Mouse (Mus musculus): Measurements from ENCODE around the gene Zfand3. TPM values are rescaled to one million over a fixed set of nuclear protein-coding genes. Genes with fewer than 3 reads are reported as not detected.

Gene Zfand3
- total and polyA plus RNA-seq, 3 experiments: 23.2 to 44.0 (median 23.5) TPM

- in situ Hi-C loops (cut with MboI; ENCODE audit: low pct_ligation_motif_present, low pct_unique_long_range_greater_than_20kb, low sequenced_read_pairs): no loop called here
- Histone ChIP-seq H3K4me3 (replicated peaks in 1 of 3; ENCODE audit: low read depth in 2 of 3, low read length in 2 of 3, poor library complexity in 1 of 3) (no peak overlapping the region), H3K4me2 (ENCODE audit: insufficient read depth, low read depth, poor library complexity, severe bottlenecking) (no peak overlapping the region), H3K4me1 (ENCODE audit: control insufficient read depth in 1 of 2, insufficient read depth in 2 of 2) (peaks cover 0 to 37% of the 10 kb centered on the region in 2 experiments; a peak in 2 of 4 replicates), H3K79me2 (replicated peaks; ENCODE audit: control insufficient read depth, extremely low read depth, insufficient read depth, poor library complexity, severe bottlenecking) (no peaks in the 10 kb centered on the region), H3K27me3 (replicated peaks) (no peaks in the 10 kb centered on the region), H3K9ac (ENCODE audit: insufficient read depth, low read depth) (no peak overlapping the region), H3K36me3 (replicated peaks in 1 of 2; ENCODE audit: control insufficient read depth in 1 of 2, insufficient read depth in 1 of 2, low read length in 1 of 2) (peaks cover 2 to 22% of the 10 kb centered on the region in 2 experiments), H3K27ac (ENCODE audit: insufficient read depth, low read depth) (no peak overlapping the region), H3K9me3 (replicated peaks; ENCODE audit: low read length) (no peaks in the 10 kb centered on the region)
- DNase-seq (ENCODE audit: extremely low read depth): no peak
- TF ChIP-seq CHD2 (IDR thresholded peaks at IDR 0.05; ENCODE audit: low read length) (no peak), MXI1 (IDR thresholded peaks at IDR 0.05; ENCODE audit: low read depth, low read length) (no peak), JUND (conservative IDR thresholded peaks at IDR 0.05; ENCODE audit: low read depth, low read length) (no peak)
- dilution Hi-C loops (cut with MboI; ENCODE audit: extremely low pct_ligation_motif_present, extremely low pct_unique_long_range_greater_than_20kb, low sequenced_read_pairs): no loop called here
These were observed 173.9 kb downstream of the Zfand3 start for GRCm38 (mm10) chr17:30178402-30178801.

GRCm38 (mm10) chr17:30180197-30180596 lies 175.7 kb downstream of the Zfand3 start:
- no peak overlapping the region for H3K4me2 ChIP-seq (ENCODE audit: insufficient read depth, low read depth, poor library complexity, severe bottlenecking)
- no peaks in the 10 kb centered on the region for H3K9me3 ChIP-seq (replicated peaks; ENCODE audit: low read length)
- no peak overlapping the region for H3K9ac ChIP-seq (ENCODE audit: insufficient read depth, low read depth)
- dilution Hi-C loops (cut with MboI; ENCODE audit: extremely low pct_ligation_motif_present, extremely low pct_unique_long_range_greater_than_20kb, low sequenced_read_pairs) (no loop called here), in situ Hi-C loops (cut with MboI; ENCODE audit: low pct_ligation_motif_present, low pct_unique_long_range_greater_than_20kb, low sequenced_read_pairs) (no loop called here)
- no peak overlapping the region for H3K27ac ChIP-seq (ENCODE audit: insufficient read depth, low read depth)
- H3K27me3 ChIP-seq (replicated peaks): no peaks in the 10 kb centered on the region
- no peak for DNase-seq (ENCODE audit: extremely low read depth)
- H3K4me3 ChIP-seq (replicated peaks in 1 of 3; ENCODE audit: low read depth in 2 of 3, low read length in 2 of 3, poor library complexity in 1 of 3): no peak overlapping the region
- no peak for TF ChIP-seq ZNF384 (IDR thresholded peaks at IDR 0.05; ENCODE audit: low read depth, low read length)
- TF ChIP-seq ELF1 (IDR thresholded peaks at IDR 0.05; ENCODE audit: low read depth, low read length): no peak
- no peak for TF ChIP-seq POLR2AphosphoS2 (IDR thresholded peaks at IDR 0.05; ENCODE audit: low read depth, low read length)
- no peak for TF ChIP-seq MAX (IDR thresholded peaks at IDR 0.05; ENCODE audit: low read length)
- no peak for TF ChIP-seq JUN (IDR thresholded peaks at IDR 0.05; ENCODE audit: insufficient read depth, low read depth, low read length)
- TF ChIP-seq RCOR1 (conservative IDR thresholded peaks at IDR 0.05; ENCODE audit: low read depth, low read length): no peak
- no peak for TF ChIP-seq KAT2A (IDR thresholded peaks at IDR 0.05; ENCODE audit: insufficient replicate concordance, low read length)
- TF ChIP-seq CHD1 (IDR thresholded peaks at IDR 0.05; ENCODE audit: low read depth, low read length): no peak
- no peak for TF ChIP-seq POLR2A (IDR thresholded peaks at IDR 0.05; ENCODE audit: low read depth, low read length)
- no peak for TF ChIP-seq EP300 (IDR thresholded peaks at IDR 0.05; ENCODE audit: low read length)
- TF ChIP-seq ZKSCAN1 (IDR thresholded peaks at IDR 0.05; ENCODE audit: borderline replicate concordance, low read depth, low read length): no peak
- TF ChIP-seq MYC (IDR thresholded peaks at IDR 0.05; ENCODE audit: low read depth, low read length): no peak
- H3K79me2 ChIP-seq (replicated peaks; ENCODE audit: control insufficient read depth, extremely low read depth, insufficient read depth, poor library complexity, severe bottlenecking): no peaks in the 10 kb centered on the region
- H3K4me1 ChIP-seq (ENCODE audit: control insufficient read depth in 1 of 2, insufficient read depth in 2 of 2): peaks cover 3 to 40% of the 10 kb centered on the region in 2 experiments; a peak in 3 of 4 replicates
- peaks cover 4 to 35% of the 10 kb centered on the region in 2 experiments for H3K36me3 ChIP-seq (replicated peaks in 1 of 2; ENCODE audit: control insufficient read depth in 1 of 2, insufficient read depth in 1 of 2, low read length in 1 of 2)

GRCm38 (mm10) chr17:30181554-30181953 lies 177.0 kb downstream of the Zfand3 start:
- in situ Hi-C loops (cut with MboI; ENCODE audit: low pct_ligation_motif_present, low pct_unique_long_range_greater_than_20kb, low sequenced_read_pairs): no loop called here
- DNase-seq (ENCODE audit: extremely low read depth): no peak
- TF ChIP-seq MAX (IDR thresholded peaks at IDR 0.05; ENCODE audit: low read length): no peak
- TF ChIP-seq UBTF (IDR thresholded peaks at IDR 0.05; ENCODE audit: low read depth, low read length): no peak
- TF ChIP-seq GABPA (IDR thresholded peaks at IDR 0.05; ENCODE audit: insufficient replicate concordance, low read depth, low read length): no peak
- no peak for TF ChIP-seq TCF12 (IDR thresholded peaks at IDR 0.05; ENCODE audit: low read depth, low read length)
- TF ChIP-seq TBP (conservative IDR thresholded peaks at IDR 0.05; ENCODE audit: low read depth, low read length): no peak
- no peak for TF ChIP-seq MEF2A (IDR thresholded peaks at IDR 0.05; ENCODE audit: borderline replicate concordance, low read depth, low read length)
- TF ChIP-seq ZMIZ1 (IDR thresholded peaks at IDR 0.05; ENCODE audit: low read depth, low read length): no peak
- no peak for TF ChIP-seq EP300 (IDR thresholded peaks at IDR 0.05; ENCODE audit: low read length)
- no peak for TF ChIP-seq ETS1 (conservative IDR thresholded peaks at IDR 0.05; ENCODE audit: low read depth, low read length)
- TF ChIP-seq POLR2A (IDR thresholded peaks at IDR 0.05; ENCODE audit: low read depth, low read length): no peak
- TF ChIP-seq IRF4 (IDR thresholded peaks at IDR 0.05; ENCODE audit: low read depth, low read length): no peak
- TF ChIP-seq BHLHE40 (IDR thresholded peaks at IDR 0.05; ENCODE audit: low read depth, low read length): no peak
- no peak for TF ChIP-seq ZNF384 (IDR thresholded peaks at IDR 0.05; ENCODE audit: low read depth, low read length)
- no peak for TF ChIP-seq JUN (IDR thresholded peaks at IDR 0.05; ENCODE audit: insufficient read depth, low read depth, low read length)
- TF ChIP-seq PAX5 (IDR thresholded peaks at IDR 0.05; ENCODE audit: low read length): no peak

More at GRCm38 (mm10) chr17:30181554-30181953, 177.0 kb downstream of the Zfand3 start:
- peaks cover 9 to 48% of the 10 kb centered on the region in 2 experiments for H3K4me1 ChIP-seq (ENCODE audit: control insufficient read depth in 1 of 2, insufficient read depth in 2 of 2)
- no peaks in the 10 kb centered on the region for H3K9me3 ChIP-seq (replicated peaks; ENCODE audit: low read length)
- dilution Hi-C loops (cut with MboI; ENCODE audit: extremely low pct_ligation_motif_present, extremely low pct_unique_long_range_greater_than_20kb, low sequenced_read_pairs): no loop called here
- H3K9ac ChIP-seq (ENCODE audit: insufficient read depth, low read depth): no peak overlapping the region
- H3K4me3 ChIP-seq (replicated peaks in 1 of 3; ENCODE audit: low read depth in 2 of 3, low read length in 2 of 3, poor library complexity in 1 of 3): no peak overlapping the region
- no peak overlapping the region for H3K4me2 ChIP-seq (ENCODE audit: insufficient read depth, low read depth, poor library complexity, severe bottlenecking)
- H3K27ac ChIP-seq (ENCODE audit: insufficient read depth, low read depth): no peak overlapping the region
- H3K27me3 ChIP-seq (replicated peaks): no peaks in the 10 kb centered on the region
- peaks cover 4 to 35% of the 10 kb centered on the region in 2 experiments for H3K36me3 ChIP-seq (replicated peaks in 1 of 2; ENCODE audit: control insufficient read depth in 1 of 2, insufficient read depth in 1 of 2, low read length in 1 of 2)
- no peaks in the 10 kb centered on the region for H3K79me2 ChIP-seq (replicated peaks; ENCODE audit: control insufficient read depth, extremely low read depth, insufficient read depth, poor library complexity, severe bottlenecking)
